Mouse (Mus musculus): ENCODE measurements at regions not wholly inside any gene's neighbourhood (a gene's known extent, or its start where the extent isn't known, plus 50 kb on each side); places are given as distances from the start of the nearest gene placed in this dataset.

GRCm38 (mm10) chr14:68307973-68308660 is 986.0 kb downstream of the Synb start:
- Histone ChIP-seq H3K36me3 (ENCODE audit: control insufficient read depth, insufficient read depth) (no peaks in the 10 kb centered on the region), H3K9ac (ENCODE audit: low read depth, low read length) (no peak overlapping the region), H3K4me1 (ENCODE audit: control insufficient read depth, low read depth, low read length) (no peaks in the 10 kb centered on the region), H3K27ac (ENCODE audit: low read length) (no peak overlapping the region), H3K27me3 (ENCODE audit: control insufficient read depth, insufficient read depth, low read depth, low read length) (no peaks in the 10 kb centered on the region), H3K4me3 (ENCODE audit: low read depth, low read length) (no peak overlapping the region), H3K4me2 (ENCODE audit: low read depth, low read length) (no peak overlapping the region), H3K9me3 (replicated peaks; ENCODE audit: control insufficient read depth, low read length) (no peaks in the 10 kb centered on the region)
- ATAC-seq (ENCODE audit: low read depth) = no peak
- WGBS (ENCODE audit: insufficient replicate concordance) = 72% methylated on average over 2 of the region's 2 CpGs

GRCm38 (mm10) chr14:68305166-68305565 is 988.9 kb downstream of the Synb start:
- no peak for ATAC-seq (ENCODE audit: low read depth)
- Histone ChIP-seq H3K27ac (ENCODE audit: low read length) (no peak overlapping the region), H3K4me3 (ENCODE audit: low read depth, low read length) (no peak overlapping the region), H3K9me3 (replicated peaks; ENCODE audit: control insufficient read depth, low read length) (no peaks in the 10 kb centered on the region), H3K4me1 (ENCODE audit: control insufficient read depth, low read depth, low read length) (no peaks in the 10 kb centered on the region), H3K9ac (ENCODE audit: low read depth, low read length) (no peak overlapping the region), H3K36me3 (ENCODE audit: control insufficient read depth, insufficient read depth) (no peaks in the 10 kb centered on the region), H3K27me3 (ENCODE audit: control insufficient read depth, insufficient read depth, low read depth, low read length) (no peaks in the 10 kb centered on the region), H3K4me2 (ENCODE audit: low read depth, low read length) (no peak overlapping the region)
- 60% methylated on average over 8 of the region's 8 CpGs for WGBS (ENCODE audit: insufficient replicate concordance)

GRCm38 (mm10) chr14:68301710-68302109 is 992.4 kb downstream of the Synb start:
- WGBS (ENCODE audit: insufficient replicate concordance) = 60% methylated on average over 4 of the region's 4 CpGs
- ATAC-seq (ENCODE audit: low read depth) = no peak

GRCm38 (mm10) chr14:68285546-68285945 is 1008.6 kb downstream of the Synb start:
- H3K9me3 ChIP-seq (replicated peaks; ENCODE audit: control insufficient read depth, low read length) = no peaks in the 10 kb centered on the region
- H3K27me3 ChIP-seq (ENCODE audit: control insufficient read depth, insufficient read depth, low read depth, low read length) = no peaks in the 10 kb centered on the region
- H3K27ac ChIP-seq (ENCODE audit: low read length) = no peak overlapping the region
- no peak overlapping the region for H3K4me2 ChIP-seq (ENCODE audit: low read depth, low read length)
- ATAC-seq (ENCODE audit: low read depth) = no peak
- WGBS (ENCODE audit: insufficient replicate concordance) = 36% methylated on average over 3 of the region's 3 CpGs
- H3K9ac ChIP-seq (ENCODE audit: low read depth, low read length) = no peak overlapping the region
- H3K4me3 ChIP-seq (ENCODE audit: low read depth, low read length) = no peak overlapping the region
- no peaks in the 10 kb centered on the region for H3K36me3 ChIP-seq (ENCODE audit: control insufficient read depth, insufficient read depth)
- H3K4me1 ChIP-seq (ENCODE audit: control insufficient read depth, low read depth, low read length) = no peaks in the 10 kb centered on the region

More at GRCm38 (mm10) chr14:68301710-68302109, 992.4 kb downstream of the Synb start:
- no peaks in the 10 kb centered on the region for H3K4me1 ChIP-seq (ENCODE audit: control insufficient read depth, low read depth, low read length)
- H3K27me3 ChIP-seq (ENCODE audit: control insufficient read depth, insufficient read depth, low read depth, low read length) = no peaks in the 10 kb centered on the region
- no peak overlapping the region for H3K4me3 ChIP-seq (ENCODE audit: low read depth, low read length)
- no peak overlapping the region for H3K27ac ChIP-seq (ENCODE audit: low read length)
- no peak overlapping the region for H3K4me2 ChIP-seq (ENCODE audit: low read depth, low read length)
- H3K9me3 ChIP-seq (replicated peaks; ENCODE audit: control insufficient read depth, low read length) = no peaks in the 10 kb centered on the region
- H3K9ac ChIP-seq (ENCODE audit: low read depth, low read length) = no peak overlapping the region
- no peaks in the 10 kb centered on the region for H3K36me3 ChIP-seq (ENCODE audit: control insufficient read depth, insufficient read depth)

- Histone ChIP-seq H3K4me2 (ENCODE audit: low read depth, low read length) (no peak overlapping the region), H3K27ac (ENCODE audit: low read length) (no peak overlapping the region), H3K4me3 (ENCODE audit: low read depth, low read length) (no peak overlapping the region), H3K9ac (ENCODE audit: low read depth, low read length) (no peak overlapping the region), H3K36me3 (ENCODE audit: control insufficient read depth, insufficient read depth) (no peaks in the 10 kb centered on the region), H3K27me3 (ENCODE audit: control insufficient read depth, insufficient read depth, low read depth, low read length) (no peaks in the 10 kb centered on the region), H3K9me3 (replicated peaks; ENCODE audit: control insufficient read depth, low read length) (no peaks in the 10 kb centered on the region), H3K4me1 (ENCODE audit: control insufficient read depth, low read depth, low read length) (no peaks in the 10 kb centered on the region)
- ATAC-seq (ENCODE audit: low read depth) = no peak
- WGBS (ENCODE audit: insufficient replicate concordance) = 54% methylated on average over 3 of the region's 3 CpGs
These were observed 1032.7 kb downstream of the Synb start for GRCm38 (mm10) chr14:68261436-68261835.

- WGBS (ENCODE audit: insufficient replicate concordance) = 60% methylated on average over 2 of the region's 2 CpGs
- Histone ChIP-seq H3K36me3 (ENCODE audit: control insufficient read depth, insufficient read depth) (no peaks in the 10 kb centered on the region), H3K4me2 (ENCODE audit: low read depth, low read length) (no peak overlapping the region), H3K9me3 (replicated peaks; ENCODE audit: control insufficient read depth, low read length) (no peaks in the 10 kb centered on the region), H3K4me1 (ENCODE audit: control insufficient read depth, low read depth, low read length) (no peaks in the 10 kb centered on the region), H3K9ac (ENCODE audit: low read depth, low read length) (no peak overlapping the region), H3K27ac (ENCODE audit: low read length) (no peak overlapping the region), H3K4me3 (ENCODE audit: low read depth, low read length) (no peak overlapping the region), H3K27me3 (ENCODE audit: control insufficient read depth, insufficient read depth, low read depth, low read length) (no peaks in the 10 kb centered on the region)
- no peak for ATAC-seq (ENCODE audit: low read depth)
These were observed 1047.1 kb downstream of the Synb start for GRCm38 (mm10) chr14:68246966-68247365.

GRCm38 (mm10) chr14:68240146-68240545 is 1054.0 kb downstream of the Synb start:
- Histone ChIP-seq H3K36me3 (ENCODE audit: control insufficient read depth, insufficient read depth) (no peaks in the 10 kb centered on the region), H3K9me3 (replicated peaks; ENCODE audit: control insufficient read depth, low read length) (no peaks in the 10 kb centered on the region), H3K27me3 (ENCODE audit: control insufficient read depth, insufficient read depth, low read depth, low read length) (no peaks in the 10 kb centered on the region), H3K4me2 (ENCODE audit: low read depth, low read length) (no peak overlapping the region), H3K27ac (ENCODE audit: low read length) (no peak overlapping the region), H3K4me1 (ENCODE audit: control insufficient read depth, low read depth, low read length) (no peaks in the 10 kb centered on the region), H3K9ac (ENCODE audit: low read depth, low read length) (no peak overlapping the region), H3K4me3 (ENCODE audit: low read depth, low read length) (no peak overlapping the region)
- ATAC-seq (ENCODE audit: low read depth) = no peak
- WGBS (ENCODE audit: insufficient replicate concordance) = 61% methylated on average over 7 of the region's 7 CpGs

- ATAC-seq (ENCODE audit: low read depth) = no peak
- Histone ChIP-seq H3K4me3 (ENCODE audit: low read depth, low read length) (no peak overlapping the region), H3K27ac (ENCODE audit: low read length) (no peak overlapping the region), H3K4me2 (ENCODE audit: low read depth, low read length) (no peak overlapping the region), H3K9me3 (replicated peaks; ENCODE audit: control insufficient read depth, low read length) (no peaks in the 10 kb centered on the region), H3K36me3 (ENCODE audit: control insufficient read depth, insufficient read depth) (no peaks in the 10 kb centered on the region), H3K9ac (ENCODE audit: low read depth, low read length) (no peak overlapping the region), H3K4me1 (ENCODE audit: control insufficient read depth, low read depth, low read length) (no peaks in the 10 kb centered on the region), H3K27me3 (ENCODE audit: control insufficient read depth, insufficient read depth, low read depth, low read length) (no peaks in the 10 kb centered on the region)
- 55% methylated on average over 3 of the region's 3 CpGs for WGBS (ENCODE audit: insufficient replicate concordance)
These were observed 1069.9 kb downstream of the Synb start for GRCm38 (mm10) chr14:68224152-68224551.

GRCm38 (mm10) chr14:68219025-68219595 is 1075.0 kb downstream of the Synb start:
- Histone ChIP-seq H3K9ac (ENCODE audit: low read depth, low read length) (no peak overlapping the region), H3K4me1 (ENCODE audit: control insufficient read depth, low read depth, low read length) (no peaks in the 10 kb centered on the region), H3K36me3 (ENCODE audit: control insufficient read depth, insufficient read depth) (no peaks in the 10 kb centered on the region), H3K27ac (ENCODE audit: low read length) (no peak overlapping the region), H3K4me2 (ENCODE audit: low read depth, low read length) (no peak overlapping the region), H3K4me3 (ENCODE audit: low read depth, low read length) (no peak overlapping the region), H3K9me3 (replicated peaks; ENCODE audit: control insufficient read depth, low read length) (no peaks in the 10 kb centered on the region), H3K27me3 (ENCODE audit: control insufficient read depth, insufficient read depth, low read depth, low read length) (no peaks in the 10 kb centered on the region)
- WGBS (ENCODE audit: insufficient replicate concordance) = 52% methylated on average over 9 of the region's 9 CpGs
- ATAC-seq (ENCODE audit: low read depth) = no peak
